ENCODE assay signal across 8 mouse cellular contexts in genomic region chr5:66676457-66677117, GRCm38 (mm10). TPM values are rescaled to one million over a fixed set of nuclear protein-coding genes. Genes with fewer than 3 reads are reported as not detected.
DNase-seq lines count a peak whose midpoint lies in the region; ATAC-seq and TF ChIP-seq lines count a peak whose summit lies in the region.

No protein-coding gene starts in this region.

- no peak for TF ChIP-seq CTCF in kidney, adult 2 months (conservative IDR thresholded peaks at IDR 0.05; ENCODE audit: insufficient read depth, insufficient read length, low read depth, low read length)

- peak; percentile 31 to 40 for DNase-seq in heart, adult 18-20 months
- DNase-seq in heart, adult 8-10 months (ENCODE audit: low spot score) = no peak
- peak; percentile 85 to 89 for DNase-seq in cerebellum, postnatal 10 days
- DNase-seq in gastrocnemius, postnatal 25 days = peak; percentile 19
- DNase-seq in kidney, adult 2 months = peak; percentile 28
- DNase-seq in thymus, postnatal 36 days = peak; percentile 4 to 25

- peak overlapping the region; percentile 45 for H3K4me3 ChIP-seq in kidney, adult 2 months (ENCODE audit: insufficient read depth, low read depth, low read length)
- peak overlapping the region; percentile 59 for H3K4me3 ChIP-seq in limb, embryonic 13.5 days
- H3K4me3 ChIP-seq in midbrain, embryonic 16.5 days (ENCODE audit: low read depth, low read length) = peak overlapping the region; percentile 91

- no peaks in the 10 kb centered on the region for H3K9me3 ChIP-seq in limb, embryonic 13.5 days
- H3K9me3 ChIP-seq in midbrain, embryonic 16.5 days (replicated peaks; ENCODE audit: control insufficient read depth, low read length, poor library complexity, severe bottlenecking) = no peaks in the 10 kb centered on the region

- H3K36me3 ChIP-seq in kidney, adult 2 months (ENCODE audit: control insufficient read depth, insufficient read depth, low read length) = no peaks in the 10 kb centered on the region
- no peaks in the 10 kb centered on the region for H3K36me3 ChIP-seq in limb, embryonic 13.5 days
- H3K36me3 ChIP-seq in midbrain, embryonic 16.5 days (ENCODE audit: control insufficient read depth, insufficient read depth, low read length) = peaks cover 6% of the 10 kb centered on the region

- no peaks in the 10 kb centered on the region; the same call in 1 of the 2 replicates for H3K27me3 ChIP-seq in kidney, adult 2 months (replicated peaks; ENCODE audit: control insufficient read depth, insufficient read depth, low read length)
- H3K27me3 ChIP-seq in limb, embryonic 13.5 days = peaks cover 34% of the 10 kb centered on the region
- no peaks in the 10 kb centered on the region for H3K27me3 ChIP-seq in midbrain, embryonic 16.5 days (ENCODE audit: control insufficient read depth, insufficient read depth, low read depth, low read length)

- H3K4me1 ChIP-seq in kidney, adult 2 months (ENCODE audit: control insufficient read depth, insufficient read depth, low read length) = no peaks in the 10 kb centered on the region
- peaks cover 27% of the 10 kb centered on the region for H3K4me1 ChIP-seq in limb, embryonic 13.5 days
- peaks cover 34% of the 10 kb centered on the region for H3K4me1 ChIP-seq in midbrain, embryonic 16.5 days (ENCODE audit: control insufficient read depth, insufficient read depth, low read length)

- 1% methylated on average over 51 of the region's 51 CpGs for WGBS in kidney, adult 2 months
- 1% methylated on average over 51 of the region's 51 CpGs for whole genome bisulfite sequencing in limb, embryonic 13.5 days
- WGBS in midbrain, embryonic 16.5 days = under 1% methylated on average over 51 of the region's 51 CpGs

- TF ChIP-seq POLR2A in kidney, adult 2 months (IDR thresholded peaks at IDR 0.05; ENCODE audit: low read depth, low read length) = no peak

- peak overlapping the region; percentile 99 for H3K4me2 ChIP-seq in limb, embryonic 13.5 days (replicated peaks)
- H3K4me2 ChIP-seq in midbrain, embryonic 16.5 days (ENCODE audit: low read length) = peak overlapping the region; percentile 65

- ATAC-seq in limb, embryonic 13.5 days (ENCODE audit: low FRiP score, low read depth) = peak; percentile 62; the same call in 1 of the 2 replicates
- ATAC-seq in midbrain, embryonic 16.5 days = peak; percentile 90

- no peak overlapping the region for H3K27ac ChIP-seq in kidney, adult 2 months (ENCODE audit: insufficient read depth, low read depth, low read length)
- H3K27ac ChIP-seq in limb, embryonic 13.5 days = no peak overlapping the region
- H3K27ac ChIP-seq in midbrain, embryonic 16.5 days (ENCODE audit: low read length) = peak overlapping the region; percentile 92

- H3K9ac ChIP-seq in limb, embryonic 13.5 days = peak overlapping the region; percentile 67
- H3K9ac ChIP-seq in midbrain, embryonic 16.5 days (ENCODE audit: low read depth, low read length) = peak overlapping the region; percentile 97

RNA-seq across cellular contexts. Expression of gene Uchl1, which starts 0.7 kb away (rescaled TPM):
- total RNA-seq in heart, adult 18-20 months (2021) = 1 to 10 TPM; 8.3 to 8.4 TPM
- total RNA-seq in heart, adult 8-10 months (2022) = 1 to 10 TPM; 5.5 to 9.9 (median 8.5) TPM
- 1 to 10 TPM; 4.2 to 6.2 TPM for total RNA-seq in gastrocnemius, postnatal 25 days (2021)
- 12.1 and 16.8 TPM in 2 replicates for polyA plus RNA-seq in kidney, adult 2 months (2012; rRNA removed)
- polyA plus RNA-seq in limb, embryonic 13.5 days (2015; fragmentation: Nextera tagmentation; extraction: Ambion mirVana) = 95.3 and 95.8 TPM in 2 replicates
- polyA plus RNA-seq in midbrain, embryonic 16.5 days (2015; fragmentation: Nextera tagmentation; extraction: Ambion mirVana) = 2,002 and 2,007 TPM in 2 replicates

RNA-seq across cellular contexts. Expression of gene Apbb2, which starts 58.0 kb away (rescaled TPM):
- 10 to 100 TPM; 45.5 to 46.5 TPM for total RNA-seq in heart, adult 18-20 months (2021)
- 10 to 100 TPM; 36.6 to 56.3 (median 46.4) TPM for total RNA-seq in heart, adult 8-10 months (2022)
- 10 to 100 TPM; 32.8 to 39.8 TPM for total RNA-seq in gastrocnemius, postnatal 25 days (2021)
- polyA plus RNA-seq in kidney, adult 2 months (2012; rRNA removed) = 21.4 and 27.7 TPM in 2 replicates
- polyA plus RNA-seq in limb, embryonic 13.5 days (2015; fragmentation: Nextera tagmentation; extraction: Ambion mirVana) = 60.2 and 63.9 TPM in 2 replicates
- polyA plus RNA-seq in midbrain, embryonic 16.5 days (2015; fragmentation: Nextera tagmentation; extraction: Ambion mirVana) = 107 and 108 TPM in 2 replicates
